Mouse (Mus musculus) testis, adult 2 months (tissue): ENCODE results near the gene Micu1. TPM values are rescaled to one million over a fixed set of nuclear protein-coding genes. Genes with fewer than 3 reads are reported as not detected.
A peak's percentile ranks its signal among the peaks of the same experiment; 100 is the strongest.

ENCODE experiments used
- H3K27ac ChIP-seq: fragments of 200-500 bp; 2 replicates; pipeline ENCODE4 v1.5.1; 2012; ENCODE audit warnings: low read depth, low read length; ENCODE audit not compliant: control insufficient read depth, insufficient read depth
- H3K27me3 ChIP-seq: fragments of 200-500 bp; 2 replicates; pipeline ENCODE4 v1.6.1; 2012; ENCODE audit warnings: mild to moderate bottlenecking, low read length, moderate library complexity; ENCODE audit not compliant: control insufficient read depth, insufficient read depth
- H3K36me3 ChIP-seq: fragments of 200-500 bp; 2 replicates; pipeline ENCODE4 v1.6.1; 2012; ENCODE audit warnings: mild to moderate bottlenecking, low read length; ENCODE audit not compliant: control insufficient read depth, insufficient read depth
- H3K4me1 ChIP-seq: fragments of 200-500 bp; 2 replicates; pipeline ENCODE4 v1.6.1; 2012; ENCODE audit warnings: low read length; ENCODE audit not compliant: control insufficient read depth, insufficient read depth
- H3K4me3 ChIP-seq: fragments of 200-500 bp; 2 replicates; pipeline ENCODE4 v1.5.1; 2012; ENCODE audit warnings: low read depth, mild to moderate bottlenecking, low read length, moderate library complexity, mixed read lengths; ENCODE audit not compliant: control insufficient read depth
- CTCF ChIP-seq: fragments of 200-500 bp; IDR thresholded peaks from 2 replicates; pipeline ENCODE4 v1.5.1; 2012; ENCODE audit warnings: low read depth, mild to moderate bottlenecking, inconsistent platforms, low read length, moderate library complexity; ENCODE audit not compliant: control insufficient read depth, insufficient read depth, insufficient replicate concordance
- POLR2A ChIP-seq: fragments of 200-500 bp; IDR thresholded peaks from 2 replicates; pipeline ENCODE4 v1.6.1; 2012; ENCODE audit warnings: low read depth, mild to moderate bottlenecking, inconsistent platforms, low read length, moderate library complexity; ENCODE audit not compliant: control insufficient read depth
- polyA plus RNA-seq: library from polyadenylated mRNA; depleted of rRNA; stranded (reverse); fragments of >200 nt; gene quantifications from 2 replicates; pipeline ENCODE4 v1.2.3, GENCODE M21; 2012

Micu1 gene
- polyA plus RNA-seq, 1 experiment: 33.6 TPM

DNA sequence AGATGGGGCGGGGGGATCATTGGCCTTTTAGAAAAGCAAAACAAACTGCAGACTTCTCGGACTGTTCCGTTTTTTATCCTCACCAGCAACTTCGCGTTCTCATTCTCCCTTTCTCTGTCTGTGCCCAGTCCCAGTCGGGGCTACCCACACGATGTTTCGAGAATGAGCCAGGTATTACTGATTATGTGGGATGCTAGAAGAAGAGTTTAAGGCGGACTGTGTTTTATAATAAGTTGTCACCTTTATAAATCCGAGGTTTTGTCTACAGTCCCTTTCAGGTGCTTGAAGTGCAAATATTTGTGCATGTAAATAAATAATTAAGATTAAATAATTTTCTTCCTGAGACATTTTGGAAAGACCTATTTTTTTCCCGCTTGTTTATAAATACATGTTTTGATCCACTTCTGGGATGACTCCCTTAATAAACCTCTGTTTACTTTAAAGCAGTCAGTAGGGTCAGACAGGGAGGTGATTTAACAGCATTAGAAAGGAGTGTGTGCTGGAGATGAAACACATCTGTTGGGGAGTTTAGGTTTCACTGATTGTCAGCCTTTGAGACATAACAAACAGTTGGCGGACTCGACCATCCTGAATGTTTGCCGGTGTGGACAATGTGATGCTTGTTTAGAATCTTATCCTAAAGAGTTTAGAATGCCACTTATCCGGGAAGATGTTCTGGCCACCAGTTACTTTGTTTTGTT, 933 bp downstream of the Micu1 start:
- Histone ChIP-seq H3K4me3 (peak overlapping the region; percentile 98), H3K36me3 (no peaks in the 10 kb centered on the region), H3K27me3 (no peaks in the 10 kb centered on the region), H3K27ac (peak overlapping the region; percentile 63; the same call in 1 of the 2 replicates), H3K4me1 (peaks cover 8% of the 10 kb centered on the region)
- no peak for TF ChIP-seq CTCF
- TF ChIP-seq POLR2A: no peak

DNA sequence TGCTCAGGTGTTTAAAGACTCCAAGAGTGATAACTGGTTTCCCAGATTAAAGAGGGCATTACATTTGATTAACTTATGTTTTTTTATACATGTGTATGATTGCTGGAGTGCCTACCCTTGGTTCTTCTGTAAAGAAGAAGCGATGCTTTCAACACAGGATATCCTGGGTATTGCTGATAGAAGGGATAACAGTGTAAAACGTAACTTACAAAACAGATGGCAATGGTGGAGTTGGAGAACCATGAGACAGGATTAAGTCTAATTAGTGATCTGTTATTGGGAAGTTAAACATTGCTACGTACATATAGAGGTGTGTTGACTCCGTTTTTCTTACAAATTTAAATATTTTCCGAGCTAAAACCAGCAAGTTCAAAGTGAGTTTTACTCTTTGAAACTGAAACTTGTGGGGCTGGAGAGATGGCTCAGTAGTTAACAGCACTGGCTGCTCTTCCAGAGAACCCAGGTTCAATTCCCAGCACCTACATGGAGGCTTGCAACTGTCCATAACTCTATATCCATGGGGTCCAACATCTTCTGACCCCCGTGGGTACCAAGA, 4.8 kb downstream of the Micu1 start:
- Histone ChIP-seq H3K36me3 (no peaks in the 10 kb centered on the region), H3K4me3 (no peak overlapping the region), H3K27me3 (no peaks in the 10 kb centered on the region), H3K4me1 (peaks cover 8% of the 10 kb centered on the region), H3K27ac (no peak overlapping the region)
- no peak for TF ChIP-seq CTCF
- TF ChIP-seq POLR2A: no peak

DNA sequence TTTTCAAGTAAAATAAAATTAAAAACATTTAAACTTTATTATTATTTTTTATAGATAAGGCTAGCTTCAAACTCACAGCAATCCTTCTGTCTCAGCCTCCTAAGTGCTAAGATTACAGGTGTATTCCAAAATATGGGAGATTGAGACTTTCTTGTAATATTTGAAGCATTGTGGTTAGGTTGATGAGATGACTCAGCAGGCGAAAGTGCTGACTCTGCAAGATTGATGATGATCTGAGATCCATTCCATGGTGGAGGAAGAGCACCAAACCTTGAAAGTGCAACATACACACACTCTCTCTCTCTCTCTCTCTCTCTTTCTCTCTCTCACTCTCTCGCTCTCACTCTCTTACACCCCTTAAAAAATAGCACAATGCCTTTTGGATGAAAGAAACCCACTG, 5.3 kb downstream of the Micu1 start:
- no peak overlapping the region for H3K27ac ChIP-seq
- no peak overlapping the region for H3K4me3 ChIP-seq
- TF ChIP-seq CTCF (no peak), POLR2A (no peak)
- no peaks in the 10 kb centered on the region for H3K36me3 ChIP-seq
- peaks cover 8% of the 10 kb centered on the region for H3K4me1 ChIP-seq
- H3K27me3 ChIP-seq: no peaks in the 10 kb centered on the region

DNA sequence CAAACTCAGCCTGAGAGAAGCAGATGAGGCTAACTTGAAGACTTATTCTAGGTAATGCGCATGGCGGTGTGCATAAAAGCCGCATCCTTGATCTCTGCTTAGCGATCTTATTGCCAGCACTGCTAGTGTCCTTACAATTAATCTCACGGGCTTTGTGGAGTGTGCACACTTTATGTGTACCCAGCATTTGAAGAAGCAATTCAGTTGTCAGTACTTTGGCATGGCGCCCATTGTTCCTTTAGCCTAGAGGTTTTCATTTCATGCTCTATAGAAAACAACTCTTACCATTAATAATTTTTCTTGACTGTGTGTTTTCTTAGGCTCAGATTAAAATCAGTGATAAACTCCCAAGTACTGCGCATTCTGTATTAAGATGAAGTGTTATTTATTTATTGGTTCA, 7.0 kb downstream of the Micu1 start:
- no peaks in the 10 kb centered on the region for H3K4me1 ChIP-seq
- no peak overlapping the region for H3K4me3 ChIP-seq
- H3K36me3 ChIP-seq: no peaks in the 10 kb centered on the region
- TF ChIP-seq POLR2A: no peak
- TF ChIP-seq CTCF: no peak
- no peaks in the 10 kb centered on the region for H3K27me3 ChIP-seq
- no peak overlapping the region for H3K27ac ChIP-seq

- Histone ChIP-seq H3K4me1 (no peaks in the 10 kb centered on the region), H3K36me3 (no peaks in the 10 kb centered on the region), H3K4me3 (peak overlapping the region; percentile 47; the same call in 1 of the 2 replicates), H3K27me3 (no peaks in the 10 kb centered on the region), H3K27ac (no peak overlapping the region)
- TF ChIP-seq CTCF (no peak), POLR2A (no peak)
These were observed 8.0 kb downstream of the Micu1 start for GRCm38 (mm10) chr10:59710246-59710645.

- Histone ChIP-seq H3K4me3 (no peak overlapping the region), H3K27ac (no peak overlapping the region), H3K4me1 (no peaks in the 10 kb centered on the region), H3K36me3 (no peaks in the 10 kb centered on the region), H3K27me3 (no peaks in the 10 kb centered on the region)
- TF ChIP-seq POLR2A (no peak), CTCF (no peak)
These were observed 9.8 kb downstream of the Micu1 start for GRCm38 (mm10) chr10:59712062-59712461.

DNA sequence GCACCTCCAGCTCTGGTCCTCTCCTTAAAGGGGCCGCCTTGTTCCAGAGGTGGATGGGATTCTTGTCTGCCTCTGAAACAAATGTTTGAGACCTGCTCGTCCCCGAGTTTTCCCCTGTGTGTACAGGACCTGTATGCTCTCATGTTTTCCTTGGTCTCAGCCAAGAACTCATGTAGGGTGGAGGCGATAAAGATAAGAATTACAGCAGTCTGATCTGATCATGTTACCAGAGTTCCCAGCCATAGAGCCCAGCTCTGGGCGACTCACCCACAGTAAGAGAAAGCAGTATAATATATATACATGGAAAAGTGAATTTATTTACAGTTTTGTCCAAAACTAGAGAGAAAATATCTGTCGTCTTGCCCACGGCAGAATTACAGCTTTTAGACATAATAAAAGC, 17.7 kb downstream of the Micu1 start:
- no peaks in the 10 kb centered on the region for H3K4me1 ChIP-seq
- no peaks in the 10 kb centered on the region for H3K36me3 ChIP-seq
- TF ChIP-seq POLR2A: no peak
- no peak for TF ChIP-seq CTCF
- H3K4me3 ChIP-seq: no peak overlapping the region
- H3K27ac ChIP-seq: no peak overlapping the region
- H3K27me3 ChIP-seq: no peaks in the 10 kb centered on the region
